Mouse (Mus musculus) CD4-positive helper T cell, adult 2 months (primary cell): Measurements from ENCODE around the gene Polr1c.

Experiments
- DNase-seq: peaks from one replicate; pipeline ENCODE4 v3.0.0-alpha.2; 2012; ENCODE audit warnings: low read depth, missing footprints, low spot score

Gene Polr1c

GRCm38 (mm10) chr17:46247512-46248188, at the start of gene Polr1c, which contains the start of gene Yipf3:
Gene Polr1c (minus strand): TSS chr17:46248054.
Gene Yipf3 (plus strand): TSS chr17:46248080.
- peak; percentile 94 for DNase-seq

- no peak for DNase-seq
Measured at GRCm38 (mm10) chr17:46297028-46297363, 49.1 kb upstream of the Polr1c start.

- DNase-seq, result peak; percentile 38
Measured at GRCm38 (mm10) chr17:46296601-46297000, 48.7 kb upstream of the Polr1c start.

- no peak for DNase-seq
Measured at GRCm38 (mm10) chr17:46287678-46288095, 39.8 kb upstream of the Polr1c start.

GRCm38 (mm10) chr17:46285407-46285806, 37.6 kb upstream of the Polr1c start:
- DNase-seq, result no peak

- no peak for DNase-seq
Measured at GRCm38 (mm10) chr17:46284653-46285052, 36.8 kb upstream of the Polr1c start.

GRCm38 (mm10) chr17:46283911-46284310, 36.1 kb upstream of the Polr1c start:
- no peak for DNase-seq

GRCm38 (mm10) chr17:46283140-46283539, 35.3 kb upstream of the Polr1c start:
- DNase-seq, result no peak

GRCm38 (mm10) chr17:46282483-46283123, 34.7 kb upstream of the Polr1c start, which contains the start of gene Tjap1:
Gene Tjap1 (minus strand): TSS chr17:46283026.
- DNase-seq, result peak; percentile 88

GRCm38 (mm10) chr17:46278011-46278765, 30.3 kb upstream of the Polr1c start:
- no peak for DNase-seq

- no peak for DNase-seq
Measured at GRCm38 (mm10) chr17:46277586-46277985, 29.7 kb upstream of the Polr1c start.

GRCm38 (mm10) chr17:46275506-46275905, 27.7 kb upstream of the Polr1c start:
- no peak for DNase-seq

- DNase-seq, result no peak
Measured at GRCm38 (mm10) chr17:46275034-46275433, 27.2 kb upstream of the Polr1c start.

- DNase-seq, result no peak
Measured at GRCm38 (mm10) chr17:46274465-46274864, 26.6 kb upstream of the Polr1c start.

GRCm38 (mm10) chr17:46273803-46274236, 26.0 kb upstream of the Polr1c start:
- no peak for DNase-seq

GRCm38 (mm10) chr17:46272675-46273074, 24.8 kb upstream of the Polr1c start:
- DNase-seq, result no peak

- no peak for DNase-seq
Measured at GRCm38 (mm10) chr17:46272058-46272457, 24.2 kb upstream of the Polr1c start.

- DNase-seq, result no peak
Measured at GRCm38 (mm10) chr17:46269771-46270534, 22.1 kb upstream of the Polr1c start.

- no peak for DNase-seq
Measured at GRCm38 (mm10) chr17:46268026-46268720, 20.3 kb upstream of the Polr1c start.

GRCm38 (mm10) chr17:46267511-46267910, 19.7 kb upstream of the Polr1c start:
- DNase-seq, result no peak

- no peak for DNase-seq
Measured at GRCm38 (mm10) chr17:46266986-46267385, 19.1 kb upstream of the Polr1c start.
